ENCODE assay signal across 12 mouse cellular contexts in genomic region chr8:105470262-105470661, GRCm38 (mm10). TPM values are rescaled to one million over a fixed set of nuclear protein-coding genes. Genes with fewer than 3 reads are reported as not detected.
DNase-seq lines count a peak whose midpoint lies in the region; ATAC-seq and TF ChIP-seq lines count a peak whose summit lies in the region.
"Had no signal": no experiment of that assay in that cellular context is flagged by ENCODE, and none has a peak within 500 bp of the region (broad histone marks: within the 10 kb centered on the region; RNA-seq: fewer than 3 reads in every experiment).

No protein-coding gene starts in this region.

- H3K4me2 ChIP-seq in heart, embryonic 16.5 days (ENCODE audit: low read depth, low read length), result peak overlapping the region; percentile 66; the same call in 1 of the 2 replicates
- H3K4me2 ChIP-seq in midbrain, embryonic 13.5 days (replicated peaks), result peak overlapping the region; percentile 74

- TF ChIP-seq CTCF in cortical plate, adult 2 months (IDR thresholded peaks at IDR 0.05; ENCODE audit: extremely low read depth, insufficient read depth, low read length), result no peak

- peaks cover 34% of the 10 kb centered on the region for H3K4me1 ChIP-seq in heart, embryonic 16.5 days (ENCODE audit: control insufficient read depth, insufficient read depth, low read length)
- peaks cover 14% of the 10 kb centered on the region for H3K4me1 ChIP-seq in cortical plate, adult 2 months (ENCODE audit: control insufficient read depth, insufficient read depth, low read length)
- peaks cover 92% of the 10 kb centered on the region for H3K4me1 ChIP-seq in hindbrain, embryonic 10.5 days (replicated peaks)
- H3K4me1 ChIP-seq in midbrain, embryonic 13.5 days (replicated peaks), result peaks cover 74% of the 10 kb centered on the region

- H3K9ac ChIP-seq in heart, embryonic 16.5 days (ENCODE audit: low read length), result no peak overlapping the region
- peak overlapping the region; percentile 72 for H3K9ac ChIP-seq in midbrain, embryonic 13.5 days (replicated peaks)

- no peaks in the 10 kb centered on the region; the same call in 1 of the 2 replicates for H3K36me3 ChIP-seq in heart, embryonic 16.5 days (ENCODE audit: control insufficient read depth, insufficient read depth)
- H3K36me3 ChIP-seq in hindbrain, embryonic 10.5 days, result peaks cover 31% of the 10 kb centered on the region
- H3K36me3 ChIP-seq in midbrain, embryonic 13.5 days, result peaks cover 21% of the 10 kb centered on the region

- no peak for ATAC-seq in heart, embryonic 16.5 days (replicated peaks; ENCODE audit: extremely low read depth, insufficient read depth, low FRiP score)
- ATAC-seq in midbrain, embryonic 13.5 days, result no peak
- ATAC-seq: CD4-positive, CD25-positive, alpha-beta regulatory T cell, adult 4 months had no signal

- peaks cover 7% of the 10 kb centered on the region; the same call in 1 of the 2 replicates for H3K27me3 ChIP-seq in heart, embryonic 16.5 days (ENCODE audit: control insufficient read depth, insufficient read depth, low read length)
- peaks cover 39% of the 10 kb centered on the region for H3K27me3 ChIP-seq in hindbrain, embryonic 10.5 days (ENCODE audit: insufficient read depth, poor library complexity, severe bottlenecking)
- H3K27me3 ChIP-seq in midbrain, embryonic 13.5 days, result peaks cover 10% of the 10 kb centered on the region

- H3K27ac ChIP-seq in heart, embryonic 16.5 days (ENCODE audit: low read length), result no peak overlapping the region
- H3K27ac ChIP-seq in cortical plate, adult 2 months (ENCODE audit: insufficient read depth, low read length), result no peak overlapping the region
- H3K27ac ChIP-seq in hindbrain, embryonic 10.5 days, result peak overlapping the region; percentile 90
- peak overlapping the region; percentile 80 for H3K27ac ChIP-seq in midbrain, embryonic 13.5 days

- no peaks in the 10 kb centered on the region for H3K9me3 ChIP-seq in heart, embryonic 16.5 days (replicated peaks; ENCODE audit: control insufficient read depth, low read length)
- no peaks in the 10 kb centered on the region for H3K9me3 ChIP-seq in hindbrain, embryonic 10.5 days
- H3K9me3 ChIP-seq in midbrain, embryonic 13.5 days, result no peaks in the 10 kb centered on the region

- H3K4me3 ChIP-seq in heart, embryonic 16.5 days (ENCODE audit: low read length), result no peak overlapping the region
- peak overlapping the region; percentile 42 for H3K4me3 ChIP-seq in cortical plate, adult 2 months (ENCODE audit: insufficient read depth, low read length)
- peak overlapping the region; percentile 51 for H3K4me3 ChIP-seq in hindbrain, embryonic 10.5 days
- H3K4me3 ChIP-seq in midbrain, embryonic 13.5 days (replicated peaks), result peak overlapping the region; percentile 49

- DNase-seq in heart, postnatal 36 days, result no peak
- DNase-seq in hindbrain, embryonic 10.5 days (ENCODE audit: low spot score), result no peak
- no peak for DNase-seq in ovary, postnatal 36 days (ENCODE audit: low spot score)
- no peak for DNase-seq in right cerebral cortex, postnatal 36 days (ENCODE audit: low spot score in 2 of 2)
- no peak for DNase-seq in frontal cortex, adult 2 months (ENCODE audit: extremely low spot score in 1 of 2, low spot score in 1 of 2)
- DNase-seq: cerebellum, adult 11 months; kidney, adult 18-20 months had no signal

- intact Hi-C loops in heart, postnatal 36 days (cut with DNase I), result no loop called here

- WGBS in heart, embryonic 16.5 days, result 80% methylated on average over 5 of the region's 5 CpGs
- 73% methylated on average over 5 of the region's 5 CpGs for WGBS in hindbrain, embryonic 10.5 days
- WGBS in midbrain, embryonic 13.5 days, result 80% methylated on average over 5 of the region's 5 CpGs

- TF ChIP-seq POLR2A in cortical plate, adult 2 months (IDR thresholded peaks at IDR 0.05; ENCODE audit: extremely low read depth, insufficient read depth, low read length), result no peak

RNA-seq across cellular contexts. Expression of gene Tppp3, which starts 1.1 kb away (rescaled TPM):
- polyA plus RNA-seq in heart, embryonic 16.5 days (2015; fragmentation: Nextera tagmentation; extraction: Ambion mirVana), result 38.7 and 40.0 TPM in 2 replicates
- total RNA-seq in heart, postnatal 36 days (2021), result 10 to 100 TPM; 43.3 to 45.7 TPM
- polyA plus RNA-seq in cortical plate, adult 2 months (2012; rRNA removed), result 77.9 and 93.2 TPM in 2 replicates
- 131 and 243 TPM in 2 replicates for polyA plus RNA-seq in hindbrain, embryonic 10.5 days (2016; fragmentation: Nextera tagmentation; extraction: Ambion mirVana)
- polyA plus RNA-seq in midbrain, embryonic 13.5 days (2015; fragmentation: Nextera tagmentation; extraction: Ambion mirVana), result 93.1 and 111 TPM in 2 replicates
- polyA plus RNA-seq in frontal cortex, adult 2 months (2012; rRNA removed), result 66.7 and 76.4 TPM in 2 replicates

RNA-seq across cellular contexts. Expression of gene Zdhhc1, which starts 26.4 kb away (rescaled TPM):
- polyA plus RNA-seq in heart, embryonic 16.5 days (2015; fragmentation: Nextera tagmentation; extraction: Ambion mirVana), result 26.3 and 31.3 TPM in 2 replicates
- 10 to 100 TPM; 14.5 to 14.9 TPM for total RNA-seq in heart, postnatal 36 days (2021)
- polyA plus RNA-seq in cortical plate, adult 2 months (2012; rRNA removed), result 63.6 and 66.2 TPM in 2 replicates
- polyA plus RNA-seq in hindbrain, embryonic 10.5 days (2016; fragmentation: Nextera tagmentation; extraction: Ambion mirVana), result 23.3 and 29.2 TPM in 2 replicates
- polyA plus RNA-seq in midbrain, embryonic 13.5 days (2015; fragmentation: Nextera tagmentation; extraction: Ambion mirVana), result 26.2 and 31.3 TPM in 2 replicates
- 75.3 and 75.7 TPM in 2 replicates for polyA plus RNA-seq in frontal cortex, adult 2 months (2012; rRNA removed)

RNA-seq across cellular contexts. Expression of gene Hsd11b2, which starts 48.3 kb away (rescaled TPM):
- polyA plus RNA-seq in heart, embryonic 16.5 days (2015; fragmentation: Nextera tagmentation; extraction: Ambion mirVana), result 0.24 and 0.25 TPM in 2 replicates
- not detected for total RNA-seq in heart, postnatal 36 days (2021)
- not detected in 2 replicates for polyA plus RNA-seq in cortical plate, adult 2 months (2012; rRNA removed)
- 24.1 and 36.7 TPM in 2 replicates for polyA plus RNA-seq in hindbrain, embryonic 10.5 days (2016; fragmentation: Nextera tagmentation; extraction: Ambion mirVana)
- polyA plus RNA-seq in midbrain, embryonic 13.5 days (2015; fragmentation: Nextera tagmentation; extraction: Ambion mirVana), result 11.6 and 16.9 TPM in 2 replicates
- polyA plus RNA-seq in frontal cortex, adult 2 months (2012; rRNA removed), result 0.21 and 0.22 TPM in 2 replicates
- polyA plus RNA-seq: CD4-positive, CD25-positive, alpha-beta regulatory T cell, adult 4 months had no signal

RNA-seq across cellular contexts. Expression of gene Lrrc36, which starts 56.9 kb away (rescaled TPM):
- 0.37 and 0.54 TPM in 2 replicates for polyA plus RNA-seq in heart, embryonic 16.5 days (2015; fragmentation: Nextera tagmentation; extraction: Ambion mirVana)
- total RNA-seq in heart, postnatal 36 days (2021), result under 1 TPM; 0.41 to 0.56 TPM
- polyA plus RNA-seq in cortical plate, adult 2 months (2012; rRNA removed), result 0.64 and 0.94 TPM in 2 replicates
- polyA plus RNA-seq in hindbrain, embryonic 10.5 days (2016; fragmentation: Nextera tagmentation; extraction: Ambion mirVana), result 1.8 and 2.5 TPM in 2 replicates
- polyA plus RNA-seq in midbrain, embryonic 13.5 days (2015; fragmentation: Nextera tagmentation; extraction: Ambion mirVana), result 1.5 and 2.4 TPM in 2 replicates
- 0.34 and 0.53 TPM in 2 replicates for polyA plus RNA-seq in frontal cortex, adult 2 months (2012; rRNA removed)
- polyA plus RNA-seq: CD4-positive, CD25-positive, alpha-beta regulatory T cell, adult 4 months had no signal

RNA-seq across cellular contexts. Expression of gene Kctd19, which starts 57.0 kb away (rescaled TPM):
- polyA plus RNA-seq in heart, embryonic 16.5 days (2015; fragmentation: Nextera tagmentation; extraction: Ambion mirVana), result 0.07 TPM in 1 of 2 replicates, not detected in the other
- under 1 TPM; 0.24 to 0.53 TPM for total RNA-seq in heart, postnatal 36 days (2021)
- not detected in 2 replicates for polyA plus RNA-seq in cortical plate, adult 2 months (2012; rRNA removed)
- 0.12 TPM in 1 of 2 replicates, not detected in the other for polyA plus RNA-seq in hindbrain, embryonic 10.5 days (2016; fragmentation: Nextera tagmentation; extraction: Ambion mirVana)
- not detected in 2 replicates for polyA plus RNA-seq in midbrain, embryonic 13.5 days (2015; fragmentation: Nextera tagmentation; extraction: Ambion mirVana)
- not detected in 2 replicates for polyA plus RNA-seq in frontal cortex, adult 2 months (2012; rRNA removed)
- polyA plus RNA-seq: CD4-positive, CD25-positive, alpha-beta regulatory T cell, adult 4 months; liver, embryonic 11.5 days had no signal

Comparison
In these comparisons a context has a peak if more than half of its experiments do, and no peak if none do; other contexts are left out.
1. H3K27ac ChIP-seq: peak in hindbrain, embryonic 10.5 days (single experiment) and midbrain, embryonic 13.5 days (single experiment); none in heart, embryonic 16.5 days (single experiment) and cortical plate, adult 2 months (single experiment).
2. RNA of gene Hsd11b2, which starts 48.3 kb away (polyA plus RNA-seq): 24.1 to 36.7 TPM in hindbrain, embryonic 10.5 days and 11.6 to 16.9 TPM in midbrain, embryonic 13.5 days; 0.24 to 0.25 TPM in heart, embryonic 16.5 days, 0.21 to 0.22 TPM in frontal cortex, adult 2 months and not detected in cortical plate, adult 2 months; every median in the first group is over 10 times any median in the second.